Mouse (Mus musculus) MEL (cell line): ENCODE results near the gene Tmem88. TPM values are rescaled to one million over a fixed set of nuclear protein-coding genes. Genes with fewer than 3 reads are reported as not detected.

ENCODE experiments used
- DNase-seq: peaks from one replicate; pipeline ENCODE4 v3.0.0; 2011; ENCODE audit warnings: low read depth, low spot score
- H3K27ac ChIP-seq: 2 replicates; pipeline ENCODE4 v1.5.1; 2012; ENCODE audit warnings: low read depth, mild to moderate bottlenecking, control low read depth, low read length, moderate library complexity; ENCODE audit not compliant: control insufficient read depth
- H3K27me3 ChIP-seq, 2 experiments: fragments of 150-350 bp in 1 of 2; sonication (generic) in 1 of 2; 2 replicates each; pipeline ENCODE4 v1.6.1; 2012; ENCODE audit warnings: low read length in 2 of 2, mild to moderate bottlenecking in 2 of 2, improper control_type of control experiment in 1 of 2, moderate library complexity in 1 of 2; ENCODE audit not compliant: insufficient read depth in 2 of 2, control insufficient read depth in 1 of 2
- H3K36me3 ChIP-seq, 2 experiments: 2 replicates each; pipeline ENCODE4 v1.6.1; 2012 to 2014; ENCODE audit warnings: low read length in 2 of 2, improper control_type of control experiment in 1 of 2, inconsistent platforms in 1 of 2, mild to moderate bottlenecking in 1 of 2; ENCODE audit not compliant: insufficient read depth in 2 of 2, control insufficient read depth in 1 of 2
- H3K4me1 ChIP-seq, 2 experiments: fragments of 150-350 bp in 1 of 2; sonication (generic) in 1 of 2; 2 replicates each; pipeline ENCODE4 v1.6.1; 2012; ENCODE audit warnings: low read length in 2 of 2, improper control_type of control experiment in 1 of 2, mild to moderate bottlenecking in 1 of 2; ENCODE audit not compliant: insufficient read depth in 2 of 2, control insufficient read depth in 1 of 2
- H3K4me3 ChIP-seq, 2 experiments: fragments of 150-350 bp in 1 of 2; sonication (generic) in 1 of 2; 2 replicates each; pipeline ENCODE4 v1.5.1; 2012; ENCODE audit warnings: low read depth in 2 of 2, low read length in 2 of 2, mild to moderate bottlenecking in 2 of 2, moderate library complexity in 2 of 2, control low read depth in 1 of 2, improper control_type of control experiment in 1 of 2; ENCODE audit not compliant: control insufficient read depth in 1 of 2, insufficient read depth in 1 of 2
- H3K79me2 ChIP-seq: 2 replicates; pipeline ENCODE4 v1.6.1; 2012; ENCODE audit warnings: mild to moderate bottlenecking, low read length, moderate library complexity; ENCODE audit not compliant: control insufficient read depth, poor library complexity, insufficient read depth
- H3K9ac ChIP-seq: 2 replicates; pipeline ENCODE4 v1.6.1; 2012; ENCODE audit warnings: low read depth, mild to moderate bottlenecking, control low read depth, low read length, moderate library complexity; ENCODE audit not compliant: control insufficient read depth, poor library complexity, severe bottlenecking
- H3K9me3 ChIP-seq: fragments of 150-350 bp; sonication (generic); replicated peaks from 2 replicates; pipeline ENCODE4 v1.6.1; 2012; ENCODE audit warnings: mild to moderate bottlenecking, low read length, improper control_type of control experiment, moderate library complexity; ENCODE audit not compliant: insufficient read depth
- CHD1 ChIP-seq: IDR thresholded peaks from 2 replicates; pipeline ENCODE4 v1.6.1; 2012; ENCODE audit warnings: low read depth, mild to moderate bottlenecking, inconsistent platforms, low read length, improper control_type of control experiment
- CTCF ChIP-seq, 3 experiments: IDR thresholded peaks in 2 of 3; conservative IDR thresholded peaks in 1 of 3; 2 replicates each; pipeline ENCODE4 v1.5.1; 2011 to 2012; ENCODE audit warnings: low read length in 3 of 3, low read depth in 2 of 3, mild to moderate bottlenecking in 2 of 3, improper control_type of control experiment in 1 of 3, inconsistent platforms in 1 of 3, mixed read lengths in 1 of 3, moderate library complexity in 1 of 3; ENCODE audit not compliant: control insufficient read depth in 1 of 3, insufficient read depth in 1 of 3, poor library complexity in 1 of 3, severe bottlenecking in 1 of 3
- EP300 ChIP-seq, 2 experiments: IDR thresholded peaks; 2 replicates each; pipeline ENCODE4 v1.6.1; 2011; ENCODE audit warnings: improper control_type of control experiment in 2 of 2, low read length in 2 of 2, low read depth in 1 of 2, mild to moderate bottlenecking in 1 of 2
- ETS1 ChIP-seq: IDR thresholded peaks from 2 replicates; pipeline ENCODE4 v1.6.1; 2012; ENCODE audit warnings: low read depth, mild to moderate bottlenecking, inconsistent platforms, low read length, improper control_type of control experiment, moderate library complexity
- HCFC1 ChIP-seq: IDR thresholded peaks from 2 replicates; pipeline ENCODE4 v1.6.1; 2012; ENCODE audit warnings: low read depth, mild to moderate bottlenecking, inconsistent platforms, low read length, improper control_type of control experiment, moderate library complexity
- KAT2A ChIP-seq: conservative IDR thresholded peaks from 2 replicates; pipeline ENCODE4 v1.6.1; 2012; ENCODE audit warnings: low read depth, low read length, improper control_type of control experiment, inconsistent platforms
- MAZ ChIP-seq: IDR thresholded peaks from 2 replicates; pipeline ENCODE4 v1.6.1; 2012; ENCODE audit warnings: low read depth, mild to moderate bottlenecking, inconsistent platforms, low read length, improper control_type of control experiment
- MXI1 ChIP-seq: IDR thresholded peaks from 2 replicates; pipeline ENCODE4 v1.6.1; 2011; ENCODE audit warnings: mild to moderate bottlenecking, low read depth, low read length, improper control_type of control experiment
- NELFE ChIP-seq: IDR thresholded peaks from 2 replicates; pipeline ENCODE4 v1.6.1; 2011; ENCODE audit warnings: low read depth, low read length, improper control_type of control experiment
- POLR2A ChIP-seq, 2 experiments: IDR thresholded peaks; 2 replicates each; pipeline ENCODE4 v1.6.1; 2011 to 2012; ENCODE audit warnings: low read length in 2 of 2, mild to moderate bottlenecking in 2 of 2, control low read depth in 1 of 2, improper control_type of control experiment in 1 of 2, low read depth in 1 of 2, moderate library complexity in 1 of 2; ENCODE audit not compliant: control insufficient read depth in 1 of 2, insufficient read depth in 1 of 2, poor library complexity in 1 of 2
- TAL1 ChIP-seq: IDR thresholded peaks from 2 replicates; pipeline ENCODE4 v1.6.1; 2012; ENCODE audit warnings: mild to moderate bottlenecking, inconsistent platforms, low read length, moderate library complexity, mixed read lengths
- TBP ChIP-seq: IDR thresholded peaks from 2 replicates; pipeline ENCODE4 v1.8.0; 2011; ENCODE audit warnings: low read depth, low read length, improper control_type of control experiment
- ZMIZ1 ChIP-seq: IDR thresholded peaks from 2 replicates; pipeline ENCODE4 v1.6.1; 2012; ENCODE audit warnings: low read depth, mild to moderate bottlenecking, inconsistent platforms, low read length, improper control_type of control experiment, moderate library complexity
- polyA plus RNA-seq, 2 experiments: library from polyadenylated mRNA; stranded (reverse) in 1 of 2; unstranded in 1 of 2; fragments of >175 nt in 1 of 2; fragments of >200 nt in 1 of 2; gene quantifications; 2 replicates each; pipeline versions ENCODE4 v1.2.1 to v1.2.4; 2012; ENCODE audit warnings: low replicate concordance in 2 of 2, low read depth in 1 of 2; ENCODE audit not compliant: insufficient read length in 2 of 2, insufficient read depth in 1 of 2, missing spikeins in 1 of 2
- total RNA-seq: library from RNA; depleted of rRNA; stranded (reverse); fragments of 300-350 nt; gene quantifications from 2 replicates; pipeline ENCODE4 v1.2.3, GENCODE M21; 2012

The Tmem88 gene
- total and polyA plus RNA-seq, 3 experiments: 0.39 to 0.45 TPM; not detected in 1

- peak; percentile 55 for DNase-seq
- peak; percentile 61; the same call in 1 of the 2 replicates for TF ChIP-seq MXI1
- TF ChIP-seq EP300 (IDR thresholded peaks at IDR 0.05; ENCODE audit: low read depth in 1 of 2, low read length in 2 of 2): peak in 1 of 2 experiments; percentile 3; a peak in 1 of 4 replicates
- TF ChIP-seq HCFC1: 0 out of 2 replicates have a peak, but pooled peaks have one; percentile 6
- no peak for TF ChIP-seq NELFE
- TF ChIP-seq ZMIZ1: 0 out of 2 replicates have a peak, but pooled peaks have one; percentile 40
- peak; percentile 46; the same call in 1 of the 2 replicates for TF ChIP-seq CHD1
- 0 out of 2 replicates have a peak, but pooled peaks have one; percentile 68 for TF ChIP-seq MAZ
- TF ChIP-seq TAL1: no peak
- Histone ChIP-seq H3K9ac (peak overlapping the region; percentile 85), H3K79me2 (peaks cover 42% of the 10 kb centered on the region), H3K4me3 (peak overlapping the region; percentile 75 to 90), H3K9me3 (no peaks in the 10 kb centered on the region), H3K36me3 (peaks cover 0 to 26% of the 10 kb centered on the region in 2 experiments; a peak in 2 of 4 replicates), H3K27me3 (no peaks in the 10 kb centered on the region), H3K4me1 (peaks cover 17 to 46% of the 10 kb centered on the region in 2 experiments), H3K27ac (peak overlapping the region; percentile 87)
Observed at GRCm38 (mm10) chr11:69415327-69415667, 17.3 kb upstream of the Tmem88 start.

DNA sequence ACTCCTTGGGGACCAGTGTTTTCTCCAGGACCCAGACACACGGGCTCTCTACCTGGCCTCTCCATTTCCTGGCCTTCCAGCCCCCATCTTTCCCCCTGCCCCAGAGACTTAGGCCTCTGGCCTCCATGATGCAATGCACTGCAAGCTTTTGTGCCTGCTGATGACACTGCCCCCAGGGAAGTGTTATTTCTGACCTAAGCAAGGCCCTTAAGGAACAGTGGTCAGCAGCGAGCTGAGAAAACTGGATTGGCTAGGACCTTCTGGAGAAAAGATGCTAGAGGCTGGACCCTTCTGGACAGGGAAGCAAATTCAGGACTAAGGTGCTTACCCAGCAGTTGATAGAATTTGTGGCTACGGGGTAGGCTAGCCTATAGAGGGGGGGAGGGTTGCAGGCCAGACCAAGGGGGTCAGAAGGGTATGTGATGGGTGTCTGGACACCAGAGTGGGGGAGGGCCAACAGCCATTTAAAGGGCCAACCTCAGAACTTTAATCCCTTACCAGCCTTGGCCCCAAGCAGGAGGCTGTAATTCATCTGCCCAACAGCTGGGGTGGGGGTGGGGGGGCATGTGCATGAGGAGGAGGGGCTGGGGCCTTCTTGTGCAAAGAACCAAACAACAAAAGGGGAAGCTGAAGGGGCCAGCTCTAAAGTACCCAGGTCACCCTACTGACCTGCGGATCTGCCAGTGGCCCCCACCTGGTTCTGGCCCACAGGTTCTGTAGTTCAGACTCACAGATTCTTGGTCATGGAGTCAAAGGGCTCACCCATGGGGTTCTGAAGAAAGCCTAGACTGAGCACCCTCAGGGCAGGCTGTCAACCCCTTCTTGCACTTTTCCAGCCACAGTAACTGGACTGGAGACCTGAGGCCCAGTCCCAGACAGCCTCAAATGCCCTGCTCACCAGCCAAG lies 16.6 kb upstream of the Tmem88 start:
- peak; percentile 64 for DNase-seq
- peak overlapping the region; percentile 75 to 90 for H3K4me3 ChIP-seq

More for the DNA sequence above, 16.6 kb upstream of the Tmem88 start:
- Histone ChIP-seq H3K9me3 (no peaks in the 10 kb centered on the region), H3K4me1 (peaks cover 17 to 46% of the 10 kb centered on the region in 2 experiments)
- peak in 1 of 2 experiments; percentile 37; a peak in 1 of 4 replicates for TF ChIP-seq POLR2A (IDR thresholded peaks at IDR 0.05; ENCODE audit: control insufficient read depth in 1 of 2, insufficient read depth in 1 of 2, low read depth in 1 of 2, low read length in 2 of 2, poor library complexity in 1 of 2)
- TF ChIP-seq CTCF (IDR thresholded peaks at IDR 0.05 in 2 of 3, conservative IDR thresholded peaks at IDR 0.05 in 1 of 3; ENCODE audit: control insufficient read depth in 1 of 3, insufficient read depth in 1 of 3, low read depth in 2 of 3, low read length in 3 of 3, poor library complexity in 1 of 3, severe bottlenecking in 1 of 3): no peak
- TF ChIP-seq MAZ: peak; percentile 54; the same call in 1 of the 2 replicates
- peak; percentile 45; the same call in 1 of the 2 replicates for TF ChIP-seq KAT2A
- TF ChIP-seq EP300 (IDR thresholded peaks at IDR 0.05; ENCODE audit: low read depth in 1 of 2, low read length in 2 of 2): peak in 1 of 2 experiments; percentile 59; a peak in 1 of 4 replicates
- no peak for TF ChIP-seq TBP
- peak; percentile 48; the same call in 1 of the 2 replicates for TF ChIP-seq ETS1
- TF ChIP-seq, all 39 proteins: peak for 5
- Histone ChIP-seq H3K27me3 (no peaks in the 10 kb centered on the region), H3K36me3 (peaks cover 0 to 26% of the 10 kb centered on the region in 2 experiments; a peak in 2 of 4 replicates), H3K9ac (peak overlapping the region; percentile 85), H3K79me2 (peaks cover 47% of the 10 kb centered on the region), H3K27ac (peak overlapping the region; percentile 91)
